In the genomic region with DNA sequence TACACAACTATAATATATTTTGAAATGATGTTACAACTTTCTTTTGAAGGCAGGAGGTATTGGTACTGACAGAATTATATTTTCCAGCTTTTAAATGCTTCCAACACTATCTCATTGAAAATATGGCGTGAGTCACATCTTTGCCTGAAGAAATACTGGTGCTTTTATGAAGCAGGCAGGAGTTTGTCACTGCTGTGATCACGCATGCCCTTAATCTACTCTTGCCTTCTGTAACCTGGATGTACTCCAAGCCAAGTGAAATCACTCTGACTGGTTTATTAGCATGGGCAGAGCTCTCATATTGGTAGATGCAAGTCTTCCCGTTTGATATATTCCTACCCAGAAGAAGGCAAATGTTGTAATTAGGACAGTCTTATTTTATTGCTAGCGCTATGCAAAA, we compare ENCODE assay signal across 12 mouse cellular contexts.
"Had no signal": no experiment of that assay in that cellular context is flagged by ENCODE, and none has a peak within 500 bp of the region (broad histone marks: within the 10 kb centered on the region; RNA-seq: fewer than 3 reads in every experiment).

No protein-coding gene starts in this region.

- H3K27ac ChIP-seq: limb, embryonic 12.5 days; liver, embryonic 15.5 days; midbrain, embryonic 13.5 days; neural tube, embryonic 15.5 days; stomach, postnatal 0 days had no signal

- H3K27me3 ChIP-seq: limb, embryonic 12.5 days; liver, embryonic 15.5 days; midbrain, embryonic 13.5 days; neural tube, embryonic 15.5 days had no signal

- H3K9me3 ChIP-seq: limb, embryonic 12.5 days; liver, embryonic 15.5 days; midbrain, embryonic 13.5 days; neural tube, embryonic 15.5 days had no signal

- DNase-seq: kidney, postnatal 25 days; liver; lung, adult 2 months; lung, postnatal 36 days; right cerebral cortex, adult 18-20 months; thymus, postnatal 4 days had no signal

- H3K4me1 ChIP-seq: limb, embryonic 12.5 days; neural tube, embryonic 15.5 days had no signal

- H3K4me3 ChIP-seq: limb, embryonic 12.5 days; liver, embryonic 15.5 days; midbrain, embryonic 13.5 days; neural tube, embryonic 15.5 days had no signal

- H3K36me3 ChIP-seq: limb, embryonic 12.5 days; liver, embryonic 15.5 days; midbrain, embryonic 13.5 days; neural tube, embryonic 15.5 days had no signal

- ATAC-seq: lung, postnatal 0 days; midbrain, embryonic 13.5 days had no signal

- H3K9ac ChIP-seq: limb, embryonic 12.5 days; liver, embryonic 15.5 days; midbrain, embryonic 13.5 days; neural tube, embryonic 15.5 days had no signal

- H3K4me2 ChIP-seq: limb, embryonic 12.5 days; liver, embryonic 15.5 days; midbrain, embryonic 13.5 days; neural tube, embryonic 15.5 days had no signal
